Mouse (Mus musculus) T-helper 2 cell (primary cell): ENCODE measurements at regions not wholly inside any gene's neighbourhood (a gene's known extent, or its start where the extent isn't known, plus 50 kb on each side); places are given as distances from the start of the nearest gene placed in this dataset.

Source experiments
- in situ Hi-C: fragments of 300-600 bp; cut with MboI, MseI; formaldehyde crosslinking; loops from one replicate; pipeline ENCODE4 v1.15.1; 2025; ENCODE audit warnings: high pct_unique_total_duplicates

GRCm38 (mm10) chr1:121047406-121047805 is 285.0 kb downstream of the Insig2 start:
- in situ Hi-C loops, result no loop called here

GRCm38 (mm10) chr1:121049684-121050083 is 282.7 kb downstream of the Insig2 start:
- in situ Hi-C loops, result no loop called here

GRCm38 (mm10) chr1:121050695-121051495 is 281.5 kb downstream of the Insig2 start:
- in situ Hi-C loops, result no loop called here

- in situ Hi-C loops, result no loop called here
These were observed 280.8 kb downstream of the Insig2 start for GRCm38 (mm10) chr1:121051496-121052119.

GRCm38 (mm10) chr1:121052120-121052501 is 280.3 kb downstream of the Insig2 start:
- in situ Hi-C loops, result no loop called here

- in situ Hi-C loops, result no loop called here
These were observed 278.7 kb downstream of the Insig2 start for GRCm38 (mm10) chr1:121053692-121054091.

- in situ Hi-C loops, result no loop called here
These were observed 257.8 kb downstream of the Insig2 start for GRCm38 (mm10) chr1:121074569-121074968.

GRCm38 (mm10) chr1:121082839-121083238 is 249.6 kb downstream of the Insig2 start:
- in situ Hi-C loops, result no loop called here

- in situ Hi-C loops, result no loop called here
These were observed 247.2 kb downstream of the Insig2 start for GRCm38 (mm10) chr1:121085101-121085727.

GRCm38 (mm10) chr1:121087124-121087887 is 245.1 kb downstream of the Insig2 start:
- in situ Hi-C loops, result no loop called here

GRCm38 (mm10) chr1:121090628-121091027 is 241.8 kb downstream of the Insig2 start:
- in situ Hi-C loops, result no loop called here

GRCm38 (mm10) chr1:121092870-121093269 is 239.5 kb downstream of the Insig2 start:
- in situ Hi-C loops, result no loop called here

GRCm38 (mm10) chr1:121096551-121097550 is 235.5 kb downstream of the Insig2 start:
- in situ Hi-C loops, result no loop called here

- in situ Hi-C loops, result no loop called here
These were observed 220.5 kb downstream of the Insig2 start for GRCm38 (mm10) chr1:121111776-121112344.

GRCm38 (mm10) chr1:121112464-121112863 is 219.9 kb downstream of the Insig2 start:
- in situ Hi-C loops, result no loop called here

GRCm38 (mm10) chr1:121116626-121117025 is 215.8 kb downstream of the Insig2 start:
- in situ Hi-C loops, result no loop called here

- in situ Hi-C loops, result no loop called here
These were observed 209.0 kb downstream of the Insig2 start for GRCm38 (mm10) chr1:121123436-121123835.

GRCm38 (mm10) chr1:121136284-121136683 is 196.1 kb downstream of the Insig2 start:
- in situ Hi-C loops, result no loop called here

GRCm38 (mm10) chr1:121136846-121137245 is 195.5 kb downstream of the Insig2 start:
- in situ Hi-C loops, result no loop called here

- in situ Hi-C loops, result no loop called here
These were observed 187.4 kb downstream of the Insig2 start for GRCm38 (mm10) chr1:121144981-121145380.
